Mouse (Mus musculus): Measurements from ENCODE around the gene Wdr82.

- TF ChIP-seq POLR2A (IDR thresholded peaks at IDR 0.05; ENCODE audit: insufficient read depth, low read depth, low read length) (no peak), EP300 (IDR thresholded peaks at IDR 0.05; ENCODE audit: insufficient read depth, low read depth, low read length) (no peak), CTCF (IDR thresholded peaks at IDR 0.05) (no peak)
Measured at GRCm38 (mm10) chr9:106175552-106176200, 4.9 kb downstream of the Wdr82 start.

Data from heart, adult 2 months (tissue).